Mouse (Mus musculus): ENCODE data around the gene Chrng.

Chrng gene

DNA sequence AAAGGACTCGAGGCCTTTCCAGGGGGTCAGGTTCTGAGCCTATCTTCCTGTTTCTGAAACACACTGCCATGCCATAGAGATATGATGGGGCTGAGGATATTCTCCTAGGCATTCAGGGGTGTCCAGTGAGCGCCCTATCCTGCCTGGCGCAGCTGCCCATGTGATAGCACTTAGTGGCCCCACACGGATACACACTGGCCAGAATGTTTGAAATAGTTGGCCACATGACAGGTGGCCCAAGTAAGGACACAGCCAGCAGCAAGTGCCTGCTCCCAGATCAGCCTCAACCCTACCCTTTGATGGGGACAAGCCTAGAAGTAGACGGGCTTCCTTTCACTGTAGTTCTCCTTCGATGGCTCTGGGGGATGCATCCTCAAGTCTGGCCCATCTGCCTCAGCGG is at the start of gene Chrng:
Chrng (plus strand) TSS at position 193 of the 400 bp plus-strand sequence.
- DNase-seq (ENCODE audit: low read depth) = no peak

DNA sequence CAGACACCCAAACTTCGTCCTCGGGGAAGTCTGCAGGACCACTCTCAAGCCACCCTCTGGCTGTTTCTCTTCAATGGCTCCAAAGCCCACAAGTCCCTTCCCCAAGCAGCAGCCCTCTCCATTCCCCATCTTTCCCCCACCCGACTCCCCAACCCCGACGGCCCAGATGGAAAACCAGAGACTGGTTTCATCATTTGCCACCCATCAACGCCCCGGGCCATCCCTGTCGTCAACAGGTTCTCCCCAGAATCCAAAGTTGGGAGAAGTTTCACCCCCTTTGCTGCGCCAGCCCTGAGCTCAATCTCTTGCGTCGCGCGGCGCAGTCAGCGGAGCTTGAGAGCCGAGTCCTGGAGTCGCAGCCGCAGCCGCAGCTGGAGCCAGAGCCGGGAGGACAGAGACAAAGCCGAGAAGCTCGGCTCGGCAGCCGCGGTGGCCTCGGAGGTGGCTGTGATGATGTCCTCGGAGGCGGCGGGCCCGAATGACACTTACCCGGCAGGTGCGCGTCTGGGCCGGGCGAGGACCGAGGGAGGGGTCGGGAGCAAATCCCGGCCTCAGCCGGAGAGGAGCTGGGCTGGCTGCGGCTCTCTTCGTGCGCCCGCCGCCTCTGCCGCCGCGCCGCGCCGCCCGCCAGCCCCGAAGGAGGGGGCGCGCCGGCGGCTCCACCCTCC is 48.8 kb upstream of the Chrng start:
- no peak for DNase-seq (ENCODE audit: low read depth)

DNA sequence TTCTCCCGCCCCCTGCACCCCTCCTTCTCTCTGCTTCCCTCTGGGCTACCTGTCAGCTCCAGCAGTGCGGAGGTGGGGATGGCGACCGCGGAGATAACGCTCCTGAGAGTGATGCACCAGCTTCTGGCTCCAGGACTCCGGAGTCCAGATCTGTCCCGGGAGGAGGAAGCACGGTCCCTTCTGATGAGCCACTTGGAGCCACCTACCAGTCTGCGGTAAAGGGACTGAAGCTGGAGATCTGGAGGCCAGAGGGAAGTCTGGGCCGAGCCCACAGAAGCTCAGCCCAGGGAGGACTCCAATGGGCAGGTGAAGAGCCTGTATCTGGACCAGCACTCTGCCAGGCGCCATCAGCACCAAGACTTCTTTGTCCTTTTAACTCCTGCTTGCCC is 48.3 kb upstream of the Chrng start, which contains the start of gene Ecel1:
Ecel1 (minus strand) TSS at position 323 of the 389 bp plus-strand sequence.
- no peak for DNase-seq (ENCODE audit: low read depth)

DNA sequence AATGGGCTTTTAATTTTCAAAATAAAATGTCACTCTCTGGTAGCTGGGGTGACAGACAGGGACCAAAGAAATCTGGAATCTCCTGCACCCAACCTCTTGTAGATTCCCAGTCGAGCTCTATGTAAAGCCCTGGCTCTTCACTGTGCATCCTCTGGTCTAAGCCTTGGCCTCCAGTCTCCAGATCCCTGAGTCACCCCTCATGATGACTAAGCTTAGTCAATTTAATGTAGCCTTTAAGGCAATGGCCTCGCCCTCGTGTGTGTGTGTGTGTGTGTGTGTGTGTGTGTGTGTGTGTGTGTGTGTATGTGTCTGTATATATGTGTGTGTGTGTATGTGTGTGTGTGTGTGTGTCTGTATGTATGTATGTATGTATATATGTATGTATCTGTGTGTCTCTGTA is 45.1 kb upstream of the Chrng start:
- no peak for DNase-seq (ENCODE audit: low read depth)

DNA sequence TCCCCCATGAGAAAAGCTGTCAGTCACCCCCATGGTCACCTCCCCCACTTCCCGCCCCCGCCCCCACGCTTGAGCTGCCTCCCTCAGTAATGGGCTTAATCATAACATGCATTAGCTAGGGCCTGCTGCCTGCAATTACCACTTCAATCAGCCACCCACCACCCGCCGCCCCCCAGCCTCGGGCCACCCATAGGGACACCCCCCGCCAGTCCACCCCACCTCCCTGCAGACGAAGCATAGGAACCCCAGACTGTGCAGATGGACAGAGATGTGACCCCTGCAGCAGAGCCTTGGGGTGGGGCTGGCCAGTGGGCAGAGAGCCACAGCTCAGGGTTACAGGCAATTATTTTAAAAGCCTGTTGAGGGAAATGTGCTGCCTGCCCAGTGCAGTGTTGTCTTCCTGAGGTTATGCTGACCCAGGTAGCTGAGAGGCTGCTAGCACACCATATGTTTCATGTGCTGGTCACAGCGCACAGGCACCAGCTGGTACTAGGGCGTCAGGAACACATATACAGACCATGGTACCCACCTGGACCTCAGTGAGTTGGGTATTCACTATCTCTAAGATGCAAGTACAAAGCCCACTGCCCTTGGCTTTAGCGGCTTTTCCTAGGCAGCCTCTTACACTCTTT is 40.2 kb upstream of the Chrng start:
- no peak for DNase-seq (ENCODE audit: low read depth)

DNA sequence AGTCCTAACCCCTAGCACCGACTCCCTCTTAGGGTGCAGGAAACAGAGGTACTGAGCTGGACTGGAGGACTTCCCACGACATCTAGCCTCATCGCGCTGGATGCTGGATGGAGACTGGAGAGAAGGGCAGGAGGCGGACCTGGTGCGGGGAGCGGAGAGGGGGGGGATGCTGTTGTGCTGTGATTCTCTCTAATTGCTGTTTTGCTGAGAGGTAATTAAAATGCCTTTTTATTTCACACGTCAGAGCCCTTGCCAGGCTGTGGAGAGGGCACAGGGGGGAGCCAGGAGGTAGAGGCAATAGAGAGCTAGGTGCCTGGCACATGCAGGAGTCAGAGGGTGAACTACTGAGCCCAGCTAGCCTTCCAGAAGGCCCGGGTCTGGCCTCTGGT is 39.7 kb upstream of the Chrng start:
- DNase-seq (ENCODE audit: low read depth) = no peak

DNA sequence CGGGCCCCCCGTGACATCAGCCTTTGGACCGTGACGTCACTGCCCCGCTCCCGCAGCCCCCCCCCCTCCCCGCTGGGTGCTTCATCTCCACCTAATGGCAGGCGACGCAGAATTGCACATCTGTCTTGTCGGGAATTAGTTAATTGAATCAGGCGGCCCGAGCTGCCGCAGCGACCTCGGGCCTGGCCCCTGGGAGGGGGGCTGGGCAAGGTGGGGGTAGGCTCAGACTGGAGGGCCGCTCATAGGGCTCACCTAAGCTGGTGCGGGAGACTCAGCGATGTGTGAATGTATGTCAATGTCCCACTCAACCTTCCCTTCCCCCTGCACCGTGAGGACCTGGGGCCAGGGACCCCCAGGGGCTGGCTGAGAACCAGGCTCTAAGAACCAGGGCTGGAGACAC is 34.0 kb upstream of the Chrng start:
- DNase-seq (ENCODE audit: low read depth) = no peak

DNA sequence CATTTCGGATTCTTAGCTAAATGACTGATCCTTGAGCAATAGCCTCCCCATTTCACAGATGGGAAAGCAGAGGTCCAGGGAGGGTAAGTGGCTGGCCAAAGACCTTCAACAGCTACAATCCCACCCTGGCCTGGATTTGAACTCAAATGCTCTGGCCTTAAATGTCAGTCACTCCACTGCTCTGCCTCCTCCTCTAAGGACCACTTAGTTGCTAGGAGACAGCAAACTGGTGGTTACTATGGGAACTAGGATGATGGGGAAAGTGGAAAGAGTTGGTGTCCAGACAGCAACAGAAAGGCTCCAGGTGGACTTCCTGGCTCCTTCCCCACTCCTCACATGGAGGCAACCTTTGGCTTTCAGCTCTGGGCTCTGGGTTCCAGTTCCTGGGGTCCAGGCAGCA is 33.1 kb upstream of the Chrng start:
- DNase-seq (ENCODE audit: low read depth) = no peak

DNA sequence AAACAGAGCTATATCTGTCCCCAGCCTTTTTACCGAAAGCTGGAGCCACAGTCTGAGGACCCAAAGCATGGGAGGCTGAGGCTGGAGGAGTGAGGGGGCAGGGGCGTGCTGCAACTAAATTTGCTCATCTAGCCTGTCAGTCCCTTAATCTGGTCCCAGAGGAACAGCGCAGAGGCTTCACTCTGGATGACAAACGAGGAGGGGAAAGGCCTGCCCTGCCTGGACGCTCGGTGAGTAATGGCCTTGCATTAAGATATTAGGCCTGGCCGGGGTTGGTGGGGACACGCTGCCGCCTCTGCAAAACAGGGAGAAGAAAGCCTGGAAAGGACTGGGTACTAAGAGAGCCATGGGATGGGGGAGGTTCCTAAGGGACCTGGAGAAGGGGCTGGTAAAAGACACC is 32.1 kb upstream of the Chrng start:
- DNase-seq (ENCODE audit: low read depth) = no peak

DNA sequence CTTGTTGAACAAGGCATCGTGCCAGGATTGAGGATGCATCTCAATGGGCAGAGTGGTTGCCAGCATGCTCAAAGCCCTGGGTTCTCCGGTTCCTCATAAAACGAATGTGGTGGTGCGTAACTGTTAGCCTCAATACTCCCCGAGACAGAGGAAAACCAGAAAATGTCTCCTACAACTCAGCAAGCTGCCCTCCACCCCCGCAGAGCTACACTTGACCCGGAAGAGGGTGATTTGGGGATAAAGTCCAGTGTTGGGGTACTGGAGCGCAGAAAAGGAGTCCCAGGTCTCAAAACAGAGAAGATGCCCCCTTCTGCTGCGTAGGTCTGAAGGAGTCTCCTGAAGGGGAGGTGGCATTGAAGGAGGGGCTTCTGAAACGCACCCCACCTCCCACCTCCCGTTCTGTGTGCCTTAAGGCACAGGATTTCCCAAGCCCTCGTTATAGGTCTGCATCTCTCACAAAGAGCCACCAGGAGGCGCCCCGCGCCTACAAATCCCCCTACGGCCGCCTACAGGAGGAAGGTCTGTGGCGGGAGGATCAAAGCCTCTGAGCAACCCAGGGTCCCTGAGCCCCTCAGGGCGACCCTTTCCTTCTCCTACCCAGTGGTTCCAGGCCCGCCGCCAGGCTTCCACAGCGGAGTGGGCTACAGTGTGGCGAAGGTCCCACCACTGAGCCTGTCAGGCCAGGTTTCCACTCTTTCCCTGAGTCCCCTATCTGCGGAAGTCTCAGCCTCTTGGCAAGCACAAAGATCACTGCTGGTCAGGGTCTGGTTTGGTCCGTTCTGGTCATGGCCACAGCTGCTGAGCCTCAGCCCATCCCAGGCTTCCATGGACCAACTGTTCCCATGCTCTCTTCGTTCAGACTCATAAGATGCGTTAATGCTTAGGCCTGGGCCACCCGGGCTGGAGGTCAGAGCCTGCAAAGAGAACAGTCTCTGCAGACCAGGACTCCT is 30.2 kb upstream of the Chrng start:
- DNase-seq (ENCODE audit: low read depth) = peak; percentile 47

DNA sequence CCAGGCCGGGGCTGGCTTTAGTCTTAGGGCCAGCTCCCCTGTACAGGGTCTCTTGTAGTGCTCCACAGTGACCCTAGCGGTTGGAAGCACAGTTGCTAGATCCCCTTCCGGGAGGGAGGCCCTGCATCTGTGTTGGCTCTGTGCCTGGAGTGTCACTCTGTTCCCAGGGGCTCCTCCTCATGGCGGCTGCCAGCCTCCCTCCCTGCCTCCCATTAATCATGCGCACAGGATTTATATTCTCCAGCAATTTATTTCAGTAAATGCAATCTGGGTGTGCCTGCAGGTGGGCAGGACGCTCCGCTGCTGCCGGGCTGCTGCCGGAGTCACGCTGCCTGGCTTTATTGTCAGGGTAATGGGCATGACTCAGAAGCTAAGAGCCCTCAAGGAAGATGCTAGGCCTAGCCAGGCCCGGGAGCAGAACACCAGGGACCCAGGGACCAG is 28.6 kb upstream of the Chrng start:
- no peak for DNase-seq (ENCODE audit: low read depth)

DNA sequence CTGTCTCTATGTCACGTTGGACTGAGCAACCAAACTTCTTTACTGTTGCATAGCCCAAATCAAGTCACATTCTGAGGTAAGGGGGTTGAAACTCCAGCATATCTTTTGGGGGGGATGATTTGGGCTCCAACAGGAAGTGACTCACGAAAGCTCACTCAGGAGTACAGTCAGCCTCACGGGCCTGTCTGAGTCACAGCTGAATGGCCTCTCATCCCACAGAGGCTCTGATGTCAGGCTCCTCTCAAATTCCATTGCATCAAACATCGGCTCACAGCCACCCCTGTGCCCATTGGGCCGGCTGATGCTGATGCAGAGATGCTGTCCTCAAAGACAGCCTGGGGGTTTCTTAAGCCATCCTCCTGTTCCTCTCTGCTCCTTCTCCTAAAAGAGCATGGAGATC is 23.6 kb upstream of the Chrng start:
- peak; percentile 49 for DNase-seq (ENCODE audit: low read depth)

DNA sequence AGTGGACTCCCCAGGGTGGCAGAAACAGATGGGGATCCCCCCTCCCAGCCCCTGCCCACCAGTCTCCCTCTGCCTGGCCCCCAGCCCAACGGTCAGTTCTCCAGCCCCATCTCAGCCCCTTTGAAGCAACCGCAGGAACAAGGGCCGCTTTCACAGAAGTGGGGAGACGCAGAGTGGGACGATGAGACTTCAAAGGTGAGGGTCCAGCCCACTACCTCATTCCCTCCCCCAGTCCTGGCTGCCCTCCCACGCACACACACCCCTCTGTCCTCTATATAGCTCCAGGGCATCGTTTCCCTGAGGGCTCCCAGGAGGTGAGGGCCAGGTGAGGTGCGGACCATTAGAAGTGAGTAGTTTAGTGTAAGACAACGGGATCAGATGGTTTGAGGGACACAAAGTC is 21.4 kb upstream of the Chrng start, which contains the start of gene Prss56:
Prss56 (plus strand) TSS at position 301 of the 400 bp plus-strand sequence.
- DNase-seq (ENCODE audit: low read depth) = no peak

DNA sequence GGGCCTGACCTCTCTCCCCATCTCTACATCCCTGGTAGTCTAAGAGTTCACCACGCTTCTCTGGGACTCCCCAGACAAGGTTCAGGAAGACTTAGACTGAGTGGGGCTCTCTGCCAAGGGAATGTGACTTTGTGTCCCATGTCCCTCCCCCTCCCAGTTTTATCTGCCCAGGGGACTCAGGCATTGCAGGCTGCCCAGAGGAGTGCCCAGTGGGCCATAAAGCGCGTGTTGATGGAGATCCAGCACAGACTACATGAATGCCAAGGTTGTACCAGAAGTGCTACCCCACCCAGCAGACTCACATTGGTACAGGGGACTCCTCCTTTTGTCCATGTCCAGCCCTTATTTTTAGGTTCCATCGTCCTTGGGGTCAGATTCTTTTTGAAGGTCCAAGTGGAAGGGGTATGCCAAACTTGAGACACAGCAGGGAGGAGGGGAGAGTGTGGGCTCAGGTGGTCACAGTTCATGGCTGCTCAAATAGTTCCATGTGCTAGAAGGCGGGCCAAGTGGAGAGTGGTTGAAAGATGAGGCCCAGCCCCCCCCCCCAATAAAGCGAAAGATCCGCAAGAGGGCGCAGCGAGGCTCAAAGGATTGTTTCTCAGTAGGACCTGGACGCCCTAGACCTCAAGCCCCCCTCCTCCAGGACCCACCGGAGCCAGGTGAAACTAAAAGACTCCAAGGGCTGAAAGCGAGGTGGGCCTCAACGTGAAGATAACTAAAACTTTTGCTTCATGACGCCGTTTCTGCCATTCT is 20.3 kb upstream of the Chrng start:
- no peak for DNase-seq (ENCODE audit: low read depth)

DNA sequence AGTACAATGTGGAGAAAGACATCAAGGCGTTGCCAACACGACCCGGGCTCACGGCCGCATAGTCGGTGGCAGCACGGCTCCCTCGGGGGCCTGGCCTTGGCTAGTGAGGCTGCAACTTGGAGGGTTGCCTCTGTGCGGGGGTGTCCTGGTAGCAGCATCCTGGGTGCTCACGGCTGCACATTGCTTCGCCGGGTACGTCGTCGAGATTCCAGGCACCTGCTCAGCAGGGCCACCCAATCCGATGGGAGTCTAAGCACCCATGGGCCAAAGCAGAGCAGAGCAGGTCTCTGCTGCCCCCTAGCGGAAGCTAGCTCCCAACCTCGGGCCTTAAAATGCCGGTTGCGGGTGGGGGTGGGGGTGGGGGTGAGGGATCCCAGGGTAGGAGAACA is 19.7 kb upstream of the Chrng start:
- peak; percentile 64 for DNase-seq (ENCODE audit: low read depth)

DNA sequence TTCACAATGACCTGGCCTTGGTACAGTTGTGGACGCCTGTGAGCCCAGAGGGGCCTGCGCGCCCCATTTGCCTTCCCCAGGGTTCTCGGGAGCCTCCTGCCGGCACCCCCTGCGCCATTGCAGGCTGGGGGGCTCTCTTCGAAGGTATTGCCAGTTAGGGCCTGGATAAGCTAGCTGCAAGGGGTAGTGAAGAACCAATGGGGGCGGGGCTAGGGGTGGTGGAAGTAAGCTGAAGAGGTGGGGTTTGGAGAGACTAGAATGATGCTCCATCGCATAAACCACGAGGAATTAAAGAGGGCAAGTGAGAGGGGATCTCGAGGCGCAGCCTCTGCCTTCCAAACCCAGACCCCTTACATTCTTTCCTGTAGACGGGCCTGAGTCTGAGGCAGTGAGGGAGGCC is 18.9 kb upstream of the Chrng start:
- DNase-seq (ENCODE audit: low read depth) = no peak

DNA sequence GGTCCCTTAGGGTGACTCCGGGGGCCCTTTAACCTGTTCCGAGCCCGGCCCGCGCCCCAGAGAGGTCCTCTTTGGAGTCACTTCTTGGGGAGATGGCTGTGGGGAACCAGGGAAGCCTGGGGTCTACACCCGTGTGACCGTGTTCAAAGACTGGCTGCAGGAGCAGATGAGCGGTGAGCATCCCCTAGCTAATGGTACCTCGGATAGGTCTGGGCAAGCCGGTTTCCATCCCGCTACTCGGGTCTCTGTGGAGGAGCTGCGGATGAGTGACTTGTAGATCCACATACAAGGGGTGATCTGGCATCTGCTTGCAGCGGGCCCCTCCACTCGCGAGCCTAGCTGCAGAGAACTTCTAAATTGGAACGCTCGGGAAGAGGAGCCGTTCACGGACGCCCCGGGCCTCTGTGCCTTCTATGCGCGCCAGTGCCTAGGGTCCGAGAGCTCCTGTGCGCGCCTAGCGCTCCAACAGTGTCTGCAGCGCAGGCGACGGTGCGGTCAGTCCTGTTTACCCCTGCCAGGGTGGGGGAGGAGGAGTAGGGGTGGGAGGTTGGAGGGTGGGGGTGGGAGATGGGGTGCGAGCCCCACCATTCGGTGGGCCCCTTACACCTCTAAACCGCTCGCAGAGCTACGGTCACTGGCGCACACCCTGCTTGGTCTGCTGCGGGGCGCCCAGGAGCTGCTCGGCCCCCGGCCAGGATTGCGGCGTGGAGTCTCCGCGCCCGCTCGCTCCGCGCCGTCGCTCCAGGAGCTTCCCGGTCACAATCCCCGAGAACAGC is 18.0 kb upstream of the Chrng start:
- DNase-seq (ENCODE audit: low read depth) = no peak

DNA sequence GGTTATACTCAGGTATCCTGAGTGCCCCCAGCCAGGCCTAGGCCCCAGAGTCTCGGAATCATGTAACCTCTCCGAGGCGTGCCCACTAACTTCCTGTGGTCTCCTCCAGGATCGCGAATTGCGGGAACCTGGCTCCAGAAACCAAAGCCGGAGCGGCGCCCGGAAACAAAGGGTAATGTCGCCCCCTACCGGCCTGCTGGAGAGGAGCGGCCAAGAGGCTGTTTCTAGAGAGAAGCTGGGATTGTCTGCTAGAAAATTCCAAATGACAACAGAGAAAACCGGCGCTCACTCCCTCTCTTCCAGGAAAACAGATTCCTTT is 17.5 kb upstream of the Chrng start:
- peak; percentile 44 for DNase-seq (ENCODE audit: low read depth)

DNA sequence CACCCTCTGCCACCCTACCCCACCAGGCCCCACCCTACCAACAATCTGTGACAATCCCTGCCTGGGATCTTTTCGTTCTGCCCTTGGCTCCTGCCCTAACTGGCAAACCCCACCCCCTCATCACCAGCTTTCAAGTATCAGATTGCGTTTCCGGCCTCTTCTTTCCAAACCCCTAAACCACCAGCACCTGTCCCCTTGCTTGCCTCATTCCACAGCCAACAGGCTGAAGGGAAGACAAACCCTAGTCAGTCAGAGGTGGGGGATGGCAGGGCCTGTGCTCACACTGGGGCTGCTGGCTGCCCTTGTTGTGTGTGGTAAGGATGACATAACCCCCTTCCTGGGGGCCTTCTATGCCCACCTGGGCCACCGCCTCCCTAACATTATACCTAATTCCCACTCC is 14.0 kb upstream of the Chrng start, which contains the start of gene Chrnd:
Chrnd (plus strand) TSS at position 179 of the 400 bp plus-strand sequence.
- DNase-seq (ENCODE audit: low read depth) = no peak

DNA sequence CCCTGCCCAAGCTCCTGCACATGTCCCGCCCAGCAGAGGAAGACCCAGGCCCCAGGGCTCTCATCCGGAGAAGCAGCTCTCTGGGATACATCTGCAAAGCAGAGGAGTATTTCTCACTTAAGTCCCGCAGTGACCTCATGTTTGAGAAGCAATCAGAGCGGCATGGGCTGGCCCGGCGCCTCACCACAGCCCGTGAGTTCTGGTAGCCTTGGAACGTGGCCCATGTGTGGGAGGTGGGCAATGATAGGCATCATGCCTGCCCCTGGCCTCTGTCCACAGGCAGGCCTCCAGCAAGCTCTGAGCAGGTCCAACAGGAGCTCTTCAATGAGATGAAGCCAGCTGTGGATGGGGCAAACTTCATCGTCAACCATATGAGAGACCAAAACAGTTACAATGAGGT is 7.2 kb upstream of the Chrng start:
- no peak for DNase-seq (ENCODE audit: low read depth)

Data from c-Kit-positive CD71-negative TER-119-negative erythroid progenitor cells, embryonic 14.5 days (primary cell).